ENCODE assay signal across 8 mouse cellular contexts in genomic region chr1:167242191-167242681, GRCm38 (mm10). TPM values are rescaled to one million over a fixed set of nuclear protein-coding genes. Genes with fewer than 3 reads are reported as not detected.
DNase-seq lines count a peak whose midpoint lies in the region; ATAC-seq lines count a peak whose summit lies in the region.

No protein-coding gene starts in this region.

- peak; percentile 14; the same call in 1 of the 2 replicates for ATAC-seq in neural tube, embryonic 11.5 days (ENCODE audit: insufficient read depth, low FRiP score, low TSS enrichment)
- no peak for ATAC-seq in neural tube, embryonic 15.5 days (ENCODE audit: low FRiP score)
- 0 out of 2 replicates have a peak, but pooled peaks have one; percentile 21 for ATAC-seq in limb, embryonic 13.5 days (ENCODE audit: low FRiP score, low read depth)

- H3K4me3 ChIP-seq in neural tube, embryonic 11.5 days (ENCODE audit: low read depth, low read length) = no peak overlapping the region
- H3K4me3 ChIP-seq in neural tube, embryonic 15.5 days (replicated peaks) = no peak overlapping the region
- H3K4me3 ChIP-seq in limb, embryonic 13.5 days = no peak overlapping the region

- no peak overlapping the region for H3K9ac ChIP-seq in neural tube, embryonic 11.5 days (ENCODE audit: low read length)
- no peak overlapping the region for H3K9ac ChIP-seq in neural tube, embryonic 15.5 days (replicated peaks)
- H3K9ac ChIP-seq in limb, embryonic 13.5 days = no peak overlapping the region

- H3K36me3 ChIP-seq in neural tube, embryonic 11.5 days (ENCODE audit: control insufficient read depth, insufficient read depth, low read length) = no peaks in the 10 kb centered on the region
- no peaks in the 10 kb centered on the region for H3K36me3 ChIP-seq in neural tube, embryonic 15.5 days
- H3K36me3 ChIP-seq in limb, embryonic 13.5 days = no peaks in the 10 kb centered on the region

- 42% methylated on average over 7 of the region's 7 CpGs for WGBS in neural tube, embryonic 11.5 days
- WGBS in neural tube, embryonic 15.5 days = 24% methylated on average over 7 of the region's 7 CpGs
- WGBS in limb, embryonic 13.5 days = 14% methylated on average over 7 of the region's 7 CpGs

- H3K4me1 ChIP-seq in neural tube, embryonic 11.5 days (ENCODE audit: control insufficient read depth, insufficient read depth, low read length) = peaks cover 34% of the 10 kb centered on the region
- H3K4me1 ChIP-seq in neural tube, embryonic 15.5 days = peaks cover 41% of the 10 kb centered on the region
- H3K4me1 ChIP-seq in limb, embryonic 13.5 days = peaks cover 95% of the 10 kb centered on the region

- H3K27me3 ChIP-seq in neural tube, embryonic 11.5 days (ENCODE audit: control insufficient read depth, insufficient read depth, low read length) = no peaks in the 10 kb centered on the region
- no peaks in the 10 kb centered on the region for H3K27me3 ChIP-seq in neural tube, embryonic 15.5 days (replicated peaks)
- no peaks in the 10 kb centered on the region for H3K27me3 ChIP-seq in limb, embryonic 13.5 days

- DNase-seq in neural tube, embryonic 11.5 days (ENCODE audit: low spot score) = no peak
- DNase-seq in c-Kit-positive CD71-negative TER-119-negative erythroid progenitor cells, embryonic 14.5 days (ENCODE audit: low read depth) = peak; percentile 48
- DNase-seq in thymus, postnatal 14 days = peak; percentile 84
- DNase-seq in cerebellum, adult 9-10 months = no peak
- DNase-seq in embryo, embryonic 9.5 days (ENCODE audit: extremely low spot score) = no peak
- no peak for DNase-seq in right cerebral cortex, postnatal 36 days (ENCODE audit: low spot score in 2 of 2)

- H3K9me3 ChIP-seq in neural tube, embryonic 11.5 days (ENCODE audit: control insufficient read depth, low read length) = no peaks in the 10 kb centered on the region
- H3K9me3 ChIP-seq in neural tube, embryonic 15.5 days (replicated peaks) = no peaks in the 10 kb centered on the region
- H3K9me3 ChIP-seq in limb, embryonic 13.5 days = no peaks in the 10 kb centered on the region

- H3K27ac ChIP-seq in neural tube, embryonic 11.5 days (ENCODE audit: low read depth, low read length) = no peak overlapping the region
- H3K27ac ChIP-seq in neural tube, embryonic 15.5 days (replicated peaks) = no peak overlapping the region
- no peak overlapping the region for H3K27ac ChIP-seq in limb, embryonic 13.5 days

- no peak overlapping the region for H3K4me2 ChIP-seq in neural tube, embryonic 11.5 days (ENCODE audit: low read depth)
- H3K4me2 ChIP-seq in neural tube, embryonic 15.5 days = no peak overlapping the region
- no peak overlapping the region for H3K4me2 ChIP-seq in limb, embryonic 13.5 days (replicated peaks)

RNA-seq across cellular contexts. Expression of gene Uck2, which starts 42.9 kb away (rescaled TPM):
- polyA plus RNA-seq in neural tube, embryonic 11.5 days (2014; fragmentation: Nextera tagmentation; extraction: Ambion mirVana) = 116 and 119 TPM in 2 replicates
- 46.6 and 75.5 TPM in 2 replicates for polyA plus RNA-seq in neural tube, embryonic 15.5 days (2015; fragmentation: Nextera tagmentation; extraction: Ambion mirVana)
- 78.3 and 83.2 TPM in 2 replicates for polyA plus RNA-seq in limb, embryonic 13.5 days (2015; fragmentation: Nextera tagmentation; extraction: Ambion mirVana)

Comparison
In these comparisons a context has a peak if more than half of its experiments do, and no peak if none do; other contexts are left out.
1. DNase-seq: peak in c-Kit-positive CD71-negative TER-119-negative erythroid progenitor cells, embryonic 14.5 days (single experiment) and thymus, postnatal 14 days (single experiment); none in neural tube, embryonic 11.5 days (single experiment), cerebellum, adult 9-10 months (single experiment), embryo, embryonic 9.5 days (single experiment) and right cerebral cortex, postnatal 36 days (0 of 2).